Mouse (Mus musculus): ENCODE data around the gene Kcnj16. TPM values are rescaled to one million over a fixed set of nuclear protein-coding genes. Genes with fewer than 3 reads are reported as not detected.

Kcnj16 gene
- total and polyA plus RNA-seq, 2 experiments: 0.31 to 1.0 TPM

GRCm38 (mm10) chr11:110997211-110997610 lies 29.4 kb downstream of the Kcnj16 start:
- 77% methylated on average over 9 of the region's 9 CpGs for WGBS
- Histone ChIP-seq H3K4me1 (ENCODE audit: control insufficient read depth, insufficient read depth, low read length) (peaks cover 3% of the 10 kb centered on the region; the same call in 1 of the 2 replicates), H3K79me2 (ENCODE audit: control insufficient read depth, insufficient read depth, low read length) (no peaks in the 10 kb centered on the region), H3K4me3 (ENCODE audit: insufficient read depth, low read depth, low read length) (no peak overlapping the region), H3K27ac (replicated peaks; ENCODE audit: insufficient read depth, low read depth, low read length) (no peak overlapping the region), H3K9ac (ENCODE audit: low read depth, low read length) (no peak overlapping the region), H3K36me3 (ENCODE audit: control insufficient read depth, insufficient read depth, low read length) (no peaks in the 10 kb centered on the region), H3K27me3 (ENCODE audit: control insufficient read depth, insufficient read depth, low read length) (no peaks in the 10 kb centered on the region)
- TF ChIP-seq CTCF (IDR thresholded peaks at IDR 0.05; ENCODE audit: low read depth, low read length): no peak
- TF ChIP-seq POLR2A (IDR thresholded peaks at IDR 0.05; ENCODE audit: extremely low read depth, insufficient read depth, low read length): no peak
- peak; percentile 11 for DNase-seq (ENCODE audit: extremely low read depth, low read depth, low spot score)

- Histone ChIP-seq H3K9ac (ENCODE audit: low read depth, low read length) (no peak overlapping the region), H3K27me3 (ENCODE audit: control insufficient read depth, insufficient read depth, low read length) (no peaks in the 10 kb centered on the region), H3K4me1 (ENCODE audit: control insufficient read depth, insufficient read depth, low read length) (no peaks in the 10 kb centered on the region), H3K79me2 (ENCODE audit: control insufficient read depth, insufficient read depth, low read length) (no peaks in the 10 kb centered on the region), H3K4me3 (ENCODE audit: insufficient read depth, low read depth, low read length) (no peak overlapping the region), H3K36me3 (ENCODE audit: control insufficient read depth, insufficient read depth, low read length) (no peaks in the 10 kb centered on the region), H3K27ac (replicated peaks; ENCODE audit: insufficient read depth, low read depth, low read length) (no peak overlapping the region)
- no peak for DNase-seq (ENCODE audit: extremely low read depth, low read depth, low spot score)
- whole genome bisulfite sequencing: 67% methylated on average over 3 of the region's 3 CpGs
- TF ChIP-seq CTCF (IDR thresholded peaks at IDR 0.05; ENCODE audit: low read depth, low read length): no peak
- TF ChIP-seq POLR2A (IDR thresholded peaks at IDR 0.05; ENCODE audit: extremely low read depth, insufficient read depth, low read length): no peak
Observed at GRCm38 (mm10) chr11:111005103-111005502, 37.3 kb downstream of the Kcnj16 start.

- Histone ChIP-seq H3K36me3 (ENCODE audit: control insufficient read depth, insufficient read depth, low read length) (no peaks in the 10 kb centered on the region), H3K9ac (ENCODE audit: low read depth, low read length) (no peak overlapping the region), H3K27me3 (ENCODE audit: control insufficient read depth, insufficient read depth, low read length) (no peaks in the 10 kb centered on the region), H3K79me2 (ENCODE audit: control insufficient read depth, insufficient read depth, low read length) (no peaks in the 10 kb centered on the region), H3K4me1 (ENCODE audit: control insufficient read depth, insufficient read depth, low read length) (no peaks in the 10 kb centered on the region), H3K4me3 (ENCODE audit: insufficient read depth, low read depth, low read length) (no peak overlapping the region), H3K27ac (replicated peaks; ENCODE audit: insufficient read depth, low read depth, low read length) (no peak overlapping the region)
- TF ChIP-seq CTCF (IDR thresholded peaks at IDR 0.05; ENCODE audit: low read depth, low read length) (no peak), POLR2A (IDR thresholded peaks at IDR 0.05; ENCODE audit: extremely low read depth, insufficient read depth, low read length) (no peak)
- no peak for DNase-seq (ENCODE audit: extremely low read depth, low read depth, low spot score)
- 77% methylated on average over 3 of the region's 3 CpGs for WGBS
Observed at GRCm38 (mm10) chr11:111009471-111009870, 41.6 kb downstream of the Kcnj16 start.

GRCm38 (mm10) chr11:111016206-111016605 lies 48.4 kb downstream of the Kcnj16 start:
- Histone ChIP-seq H3K27me3 (ENCODE audit: control insufficient read depth, insufficient read depth, low read length) (no peaks in the 10 kb centered on the region), H3K4me3 (ENCODE audit: insufficient read depth, low read depth, low read length) (no peak overlapping the region), H3K79me2 (ENCODE audit: control insufficient read depth, insufficient read depth, low read length) (no peaks in the 10 kb centered on the region), H3K36me3 (ENCODE audit: control insufficient read depth, insufficient read depth, low read length) (no peaks in the 10 kb centered on the region), H3K4me1 (ENCODE audit: control insufficient read depth, insufficient read depth, low read length) (no peaks in the 10 kb centered on the region), H3K9ac (ENCODE audit: low read depth, low read length) (no peak overlapping the region), H3K27ac (replicated peaks; ENCODE audit: insufficient read depth, low read depth, low read length) (no peak overlapping the region)
- no peak for TF ChIP-seq CTCF (IDR thresholded peaks at IDR 0.05; ENCODE audit: low read depth, low read length)
- no peak for TF ChIP-seq POLR2A (IDR thresholded peaks at IDR 0.05; ENCODE audit: extremely low read depth, insufficient read depth, low read length)
- DNase-seq (ENCODE audit: extremely low read depth, low read depth, low spot score): no peak
- WGBS: 92% methylated on average over 3 of the region's 3 CpGs

GRCm38 (mm10) chr11:111020211-111020610 lies 52.4 kb downstream of the Kcnj16 start:
- 64% methylated on average over 2 of the region's 2 CpGs for WGBS
- no peak overlapping the region for H3K4me3 ChIP-seq (ENCODE audit: insufficient read depth, low read depth, low read length)
- H3K79me2 ChIP-seq (ENCODE audit: control insufficient read depth, insufficient read depth, low read length): no peaks in the 10 kb centered on the region
- no peaks in the 10 kb centered on the region for H3K27me3 ChIP-seq (ENCODE audit: control insufficient read depth, insufficient read depth, low read length)
- TF ChIP-seq POLR2A (IDR thresholded peaks at IDR 0.05; ENCODE audit: extremely low read depth, insufficient read depth, low read length) (no peak), CTCF (IDR thresholded peaks at IDR 0.05; ENCODE audit: low read depth, low read length) (no peak)
- H3K27ac ChIP-seq (replicated peaks; ENCODE audit: insufficient read depth, low read depth, low read length): no peak overlapping the region
- H3K9ac ChIP-seq (ENCODE audit: low read depth, low read length): no peak overlapping the region
- no peak for DNase-seq (ENCODE audit: extremely low read depth, low read depth, low spot score)
- no peaks in the 10 kb centered on the region for H3K4me1 ChIP-seq (ENCODE audit: control insufficient read depth, insufficient read depth, low read length)
- H3K36me3 ChIP-seq (ENCODE audit: control insufficient read depth, insufficient read depth, low read length): no peaks in the 10 kb centered on the region

- DNase-seq (ENCODE audit: extremely low read depth, low read depth, low spot score): no peak
- Histone ChIP-seq H3K36me3 (ENCODE audit: control insufficient read depth, insufficient read depth, low read length) (no peaks in the 10 kb centered on the region), H3K27me3 (ENCODE audit: control insufficient read depth, insufficient read depth, low read length) (no peaks in the 10 kb centered on the region), H3K4me3 (ENCODE audit: insufficient read depth, low read depth, low read length) (no peak overlapping the region), H3K79me2 (ENCODE audit: control insufficient read depth, insufficient read depth, low read length) (no peaks in the 10 kb centered on the region), H3K27ac (replicated peaks; ENCODE audit: insufficient read depth, low read depth, low read length) (no peak overlapping the region), H3K9ac (ENCODE audit: low read depth, low read length) (no peak overlapping the region), H3K4me1 (ENCODE audit: control insufficient read depth, insufficient read depth, low read length) (no peaks in the 10 kb centered on the region)
- 84% methylated on average over 8 of the region's 8 CpGs for WGBS
- TF ChIP-seq CTCF (IDR thresholded peaks at IDR 0.05; ENCODE audit: low read depth, low read length) (no peak), POLR2A (IDR thresholded peaks at IDR 0.05; ENCODE audit: extremely low read depth, insufficient read depth, low read length) (no peak)
Observed at GRCm38 (mm10) chr11:111022681-111023281, 54.9 kb downstream of the Kcnj16 start.
